Mouse (Mus musculus) CH12.LX (cell line): Measurements from ENCODE around the gene Sf3a1. TPM values are rescaled to one million over a fixed set of nuclear protein-coding genes. Genes with fewer than 3 reads are reported as not detected.
A peak's percentile ranks its signal among the peaks of the same experiment; 100 is the strongest.

Source experiments
- DNase-seq: peaks from one replicate; pipeline ENCODE4 v3.0.0-alpha.2; 2013; ENCODE audit errors: extremely low read depth
- H3K27ac ChIP-seq: 2 replicates; pipeline ENCODE4 v1.5.1; 2012; ENCODE audit warnings: low read depth, mild to moderate bottlenecking, control low read depth, moderate library complexity; ENCODE audit not compliant: insufficient read depth
- H3K27me3 ChIP-seq: replicated peaks from 2 replicates; pipeline ENCODE3; 2012; ENCODE audit warnings: inconsistent platforms
- H3K36me3 ChIP-seq, 2 experiments: replicated peaks in 1 of 2; 2 replicates each; pipeline versions ENCODE3 to v1.6.1; 2012; ENCODE audit warnings: inconsistent platforms in 1 of 2, low read length in 1 of 2, mild to moderate bottlenecking in 1 of 2, mixed read lengths in 1 of 2, moderate library complexity in 1 of 2; ENCODE audit not compliant: control insufficient read depth in 1 of 2, insufficient read depth in 1 of 2
- H3K4me1 ChIP-seq, 2 experiments: 2 replicates each; pipeline ENCODE4 v1.6.1; 2012; ENCODE audit warnings: inconsistent platforms in 1 of 2, moderate library complexity in 1 of 2; ENCODE audit not compliant: insufficient read depth in 2 of 2, control insufficient read depth in 1 of 2
- H3K4me2 ChIP-seq: 2 replicates; pipeline ENCODE4 v1.6.1; 2012; ENCODE audit warnings: low read depth, mild to moderate bottlenecking, control low read depth; ENCODE audit not compliant: poor library complexity, insufficient read depth, severe bottlenecking
- H3K4me3 ChIP-seq, 3 experiments: fragments of 150-350 bp in 1 of 3; sonication (generic) in 1 of 3; replicated peaks in 1 of 3; 2 replicates each; pipeline versions ENCODE3 to v1.5.1; 2011 to 2012; ENCODE audit warnings: low read depth in 2 of 3, low read length in 2 of 3, mild to moderate bottlenecking in 2 of 3, moderate library complexity in 2 of 3, control low read depth in 1 of 3, improper control_type of control experiment in 1 of 3, inconsistent platforms in 1 of 3, mixed read lengths in 1 of 3; ENCODE audit not compliant: poor library complexity in 1 of 3
- H3K79me2 ChIP-seq: replicated peaks from 2 replicates; pipeline ENCODE4 v1.6.1; 2012; ENCODE audit warnings: mild to moderate bottlenecking, moderate library complexity; ENCODE audit not compliant: control insufficient read depth, poor library complexity, insufficient read depth, severe bottlenecking; ENCODE audit errors: extremely low read depth
- H3K9ac ChIP-seq: 2 replicates; pipeline ENCODE4 v1.6.1; 2012; ENCODE audit warnings: low read depth, mild to moderate bottlenecking, control low read depth, moderate library complexity; ENCODE audit not compliant: insufficient read depth
- H3K9me3 ChIP-seq: replicated peaks from 2 replicates; pipeline ENCODE3; 2012; ENCODE audit warnings: low read length, inconsistent platforms, mixed read lengths
- BHLHE40 ChIP-seq: IDR thresholded peaks from 2 replicates; pipeline ENCODE4 v1.6.1; 2011; ENCODE audit warnings: mild to moderate bottlenecking, low read depth, low read length, improper control_type of control experiment
- CHD1 ChIP-seq: IDR thresholded peaks from 2 replicates; pipeline ENCODE4 v1.6.1; 2012; ENCODE audit warnings: low read depth, low read length, improper control_type of control experiment, inconsistent platforms
- CHD2 ChIP-seq: IDR thresholded peaks from 2 replicates; pipeline ENCODE4 v1.6.1; 2011; ENCODE audit warnings: low read length, improper control_type of control experiment
- CTCF ChIP-seq, 2 experiments: IDR thresholded peaks in 1 of 2; conservative IDR thresholded peaks in 1 of 2; 2 replicates each; pipeline ENCODE4 v1.5.1; 2011 to 2012; ENCODE audit warnings: low read depth in 2 of 2, low read length in 2 of 2, improper control_type of control experiment in 1 of 2, inconsistent platforms in 1 of 2, mild to moderate bottlenecking in 1 of 2, moderate library complexity in 1 of 2
- E2F4 ChIP-seq: IDR thresholded peaks from 2 replicates; pipeline ENCODE4 v1.6.1; 2011; ENCODE audit warnings: low read depth, low read length, improper control_type of control experiment; ENCODE audit not compliant: insufficient replicate concordance
- ELF1 ChIP-seq: IDR thresholded peaks from 2 replicates; pipeline ENCODE4 v1.6.1; 2014; ENCODE audit warnings: low read depth, mild to moderate bottlenecking, inconsistent platforms, low read length, improper control_type of control experiment
- EP300 ChIP-seq: IDR thresholded peaks from 2 replicates; pipeline ENCODE4 v1.6.1; 2011; ENCODE audit warnings: low read length, improper control_type of control experiment
- ETS1 ChIP-seq: conservative IDR thresholded peaks from 2 replicates; pipeline ENCODE4 v1.6.1; 2012; ENCODE audit warnings: low read depth, mild to moderate bottlenecking, inconsistent platforms, low read length, improper control_type of control experiment, moderate library complexity
- GABPA ChIP-seq: IDR thresholded peaks from 2 replicates; pipeline ENCODE4 v1.6.1; 2012; ENCODE audit warnings: low read depth, low read length, improper control_type of control experiment, inconsistent platforms; ENCODE audit not compliant: insufficient replicate concordance
- HCFC1 ChIP-seq: IDR thresholded peaks from 2 replicates; pipeline ENCODE4 v1.6.1; 2012; ENCODE audit warnings: low read depth, mild to moderate bottlenecking, inconsistent platforms, low read length, improper control_type of control experiment
- IRF4 ChIP-seq: IDR thresholded peaks from 2 replicates; pipeline ENCODE4 v1.6.1; 2014; ENCODE audit warnings: low read depth, mild to moderate bottlenecking, inconsistent platforms, low read length, improper control_type of control experiment
- JUN ChIP-seq: IDR thresholded peaks from 2 replicates; pipeline ENCODE4 v1.6.1; 2011; ENCODE audit warnings: low read depth, mild to moderate bottlenecking, low read length, improper control_type of control experiment, moderate library complexity; ENCODE audit not compliant: insufficient read depth
- JUND ChIP-seq: conservative IDR thresholded peaks from 2 replicates; pipeline ENCODE4 v1.6.1; 2011; ENCODE audit warnings: low read depth, low read length, improper control_type of control experiment
- KAT2A ChIP-seq: IDR thresholded peaks from 2 replicates; pipeline ENCODE4 v1.6.1; 2012; ENCODE audit warnings: low read length, improper control_type of control experiment, inconsistent platforms; ENCODE audit not compliant: insufficient replicate concordance
- MAFK ChIP-seq: IDR thresholded peaks from 2 replicates; pipeline ENCODE4 v1.6.1; 2011; ENCODE audit warnings: low read length, improper control_type of control experiment; ENCODE audit not compliant: insufficient replicate concordance
- MAX ChIP-seq: IDR thresholded peaks from 2 replicates; pipeline ENCODE4 v1.6.1; 2011; ENCODE audit warnings: low read length, improper control_type of control experiment
- MAZ ChIP-seq: IDR thresholded peaks from 2 replicates; pipeline ENCODE4 v1.6.1; 2012; ENCODE audit warnings: low read depth, mild to moderate bottlenecking, inconsistent platforms, low read length, improper control_type of control experiment, moderate library complexity
- MEF2A ChIP-seq: IDR thresholded peaks from 2 replicates; pipeline ENCODE4 v1.6.1; 2014; ENCODE audit warnings: low read depth, mild to moderate bottlenecking, inconsistent platforms, low read length, improper control_type of control experiment, borderline replicate concordance
- MXI1 ChIP-seq: IDR thresholded peaks from 2 replicates; pipeline ENCODE4 v1.6.1; 2011; ENCODE audit warnings: mild to moderate bottlenecking, low read depth, low read length, improper control_type of control experiment
- MYC ChIP-seq: IDR thresholded peaks from 2 replicates; pipeline ENCODE4 v1.6.1; 2011; ENCODE audit warnings: low read depth, mild to moderate bottlenecking, improper control_type of control experiment, low read length
- NELFE ChIP-seq: IDR thresholded peaks from 2 replicates; pipeline ENCODE4 v1.6.1; 2011; ENCODE audit warnings: low read depth, low read length, improper control_type of control experiment
- NRF1 ChIP-seq: IDR thresholded peaks from 2 replicates; pipeline ENCODE4 v1.6.1; 2014; ENCODE audit warnings: low read depth, mild to moderate bottlenecking, inconsistent platforms, low read length, improper control_type of control experiment, moderate library complexity
- PAX5 ChIP-seq: IDR thresholded peaks from 2 replicates; pipeline ENCODE4 v1.6.1; 2012; ENCODE audit warnings: low read length, inconsistent platforms, mixed read lengths
- POLR2A ChIP-seq: IDR thresholded peaks from 2 replicates; pipeline ENCODE4 v1.6.1; 2011; ENCODE audit warnings: low read depth, mild to moderate bottlenecking, improper control_type of control experiment, low read length
- POLR2AphosphoS2 ChIP-seq: IDR thresholded peaks from 2 replicates; pipeline ENCODE4 v1.6.1; 2011; ENCODE audit warnings: low read depth, low read length, improper control_type of control experiment
- RAD21 ChIP-seq: IDR thresholded peaks from 2 replicates; pipeline ENCODE4 v1.6.1; 2011; ENCODE audit warnings: low read depth, mild to moderate bottlenecking, low read length, improper control_type of control experiment, moderate library complexity
- RCOR1 ChIP-seq: conservative IDR thresholded peaks from 2 replicates; pipeline ENCODE4 v1.6.1; 2012; ENCODE audit warnings: low read depth, mild to moderate bottlenecking, inconsistent platforms, low read length, improper control_type of control experiment
- SIN3A ChIP-seq: IDR thresholded peaks from 2 replicates; pipeline ENCODE4 v1.6.1; 2012; ENCODE audit warnings: low read length, improper control_type of control experiment, inconsistent platforms
- SMC3 ChIP-seq: IDR thresholded peaks from 2 replicates; pipeline ENCODE4 v1.6.1; 2011; ENCODE audit warnings: low read depth, low read length, improper control_type of control experiment
- TBP ChIP-seq: conservative IDR thresholded peaks from 2 replicates; pipeline ENCODE4 v1.6.1; 2011; ENCODE audit warnings: low read depth, low read length, improper control_type of control experiment
- TCF12 ChIP-seq: IDR thresholded peaks from 2 replicates; pipeline ENCODE4 v1.6.1; 2014; ENCODE audit warnings: low read depth, mild to moderate bottlenecking, inconsistent platforms, low read length, improper control_type of control experiment
- UBTF ChIP-seq: IDR thresholded peaks from 2 replicates; pipeline ENCODE4 v1.6.1; 2012; ENCODE audit warnings: low read depth, mild to moderate bottlenecking, inconsistent platforms, low read length, improper control_type of control experiment, moderate library complexity
- USF1 ChIP-seq: IDR thresholded peaks from 2 replicates; pipeline ENCODE4 v1.6.1; 2014; ENCODE audit warnings: low read depth, mild to moderate bottlenecking, inconsistent platforms, low read length, improper control_type of control experiment
- USF2 ChIP-seq: conservative IDR thresholded peaks from 2 replicates; pipeline ENCODE4 v1.6.1; 2011; ENCODE audit warnings: low read depth, low read length, improper control_type of control experiment
- ZC3H11A ChIP-seq: IDR thresholded peaks from 2 replicates; pipeline ENCODE4 v1.6.1; 2012; ENCODE audit warnings: low read depth, mild to moderate bottlenecking, inconsistent platforms, low read length, improper control_type of control experiment
- ZKSCAN1 ChIP-seq: IDR thresholded peaks from 2 replicates; pipeline ENCODE4 v1.6.1; 2012; ENCODE audit warnings: low read depth, inconsistent platforms, low read length, improper control_type of control experiment, borderline replicate concordance
- ZMIZ1 ChIP-seq: IDR thresholded peaks from 2 replicates; pipeline ENCODE4 v1.6.1; 2012; ENCODE audit warnings: low read depth, mild to moderate bottlenecking, inconsistent platforms, low read length, improper control_type of control experiment
- ZNF384 ChIP-seq: IDR thresholded peaks from 2 replicates; pipeline ENCODE4 v1.6.1; 2012; ENCODE audit warnings: low read depth, low read length, improper control_type of control experiment, inconsistent platforms
- dilution Hi-C: fragments of 300-500 bp; cut with MboI; formaldehyde crosslinking; loops from 2 replicates; pipeline ENCODE4 v1.14.3; 2020; ENCODE audit warnings: low sequenced_read_pairs; ENCODE audit not compliant: extremely low pct_unique_long_range_greater_than_20kb, extremely low pct_ligation_motif_present
- in situ Hi-C: fragments of 300-500 bp; cut with MboI; formaldehyde crosslinking; loops from 3 replicates; pipeline ENCODE4 v1.14.3; 2019; ENCODE audit warnings: low sequenced_read_pairs, low pct_ligation_motif_present, low pct_unique_long_range_greater_than_20kb, mixed read lengths
- polyA plus RNA-seq: library from polyadenylated mRNA; unstranded; fragments of >175 nt; gene quantifications from 2 replicates; pipeline ENCODE4 v1.2.1, GENCODE M21; 2012; ENCODE audit warnings: low read depth; ENCODE audit not compliant: insufficient read length
- total RNA-seq, 2 experiments: library from RNA; depleted of rRNA; stranded (reverse); fragments of 300-350 nt in 1 of 2; fragments of >200 nt in 1 of 2; gene quantifications; 2 replicates each; pipeline ENCODE4 v1.2.3; 2012 to 2014

The Sf3a1 gene
- total and polyA plus RNA-seq, 3 experiments: 29.5 to 97.6 (median 46.5) TPM

DNA sequence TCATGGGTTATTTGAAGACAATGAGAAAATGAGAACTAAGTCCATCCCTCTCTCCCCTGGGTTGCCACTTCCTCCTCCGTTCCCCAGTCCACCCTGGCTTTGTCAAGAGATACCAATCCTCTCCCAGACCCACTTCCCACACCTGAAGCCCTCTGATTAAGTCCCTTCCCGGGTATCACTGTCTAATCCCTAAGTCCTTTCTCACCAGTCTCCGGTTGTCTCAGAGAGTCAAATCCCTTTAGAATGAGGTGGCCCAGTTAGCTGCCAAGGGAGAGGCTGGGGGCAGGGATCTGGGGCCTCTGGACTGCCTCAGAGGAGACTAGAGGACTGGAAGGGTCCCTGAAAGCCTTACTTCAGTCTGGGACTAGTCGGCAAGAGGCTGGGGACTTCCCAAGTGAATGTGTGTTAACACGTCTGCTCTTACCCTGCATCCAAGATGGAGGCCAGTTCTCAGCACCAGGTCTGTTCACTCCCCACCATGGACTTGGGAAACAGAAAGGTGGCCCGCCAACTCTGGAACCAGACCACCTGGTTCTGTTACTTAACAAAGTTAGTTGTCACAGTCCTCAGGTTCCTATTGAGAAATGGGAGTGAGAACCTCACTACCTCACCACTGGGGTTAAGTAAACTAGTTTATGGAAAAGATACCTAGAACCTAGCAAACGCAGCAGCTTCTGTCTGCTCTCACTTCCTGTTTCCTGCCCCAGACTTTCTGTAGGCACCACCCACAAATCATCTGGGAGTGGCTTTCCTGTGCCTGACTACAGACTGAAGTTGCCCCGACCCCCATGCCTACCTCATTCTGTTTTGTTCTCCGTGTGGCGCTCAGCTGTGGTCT is 37.2 kb upstream of the Sf3a1 start, which contains the start of gene Sec14l2:
Gene Sec14l2, minus strand, starts transcription at position 674 of the 838 bp plus-strand sequence.
- Histone ChIP-seq H3K9ac (peak within 1 kb of the TSS; percentile 95), H3K9me3 (peaks cover 22% of the 10 kb centered on the region), H3K79me2 (no peaks in the 10 kb centered on the region), H3K36me3 (peaks cover 4 to 34% of the 10 kb centered on the region in 2 experiments), H3K4me2 (peak within 1 kb of the TSS; percentile 21), H3K27me3 (no peaks in the 10 kb centered on the region), H3K27ac (peak within 1 kb of the TSS; percentile 88), H3K4me1 (peaks cover 8 to 24% of the 10 kb centered on the region in 2 experiments), H3K4me3 (peak within 1 kb of the TSS; percentile 58 to 79 (median 66))
- no peak for TF ChIP-seq JUN
- TF ChIP-seq MAFK: 0 out of 2 replicates have a peak, but pooled peaks have one; percentile 21
- peak; percentile 34; the same call in 1 of the 2 replicates for TF ChIP-seq MEF2A
- peak; percentile 91 for TF ChIP-seq SIN3A
- TF ChIP-seq CHD1: 0 out of 2 replicates have a peak, but pooled peaks have one; percentile 10
- TF ChIP-seq GABPA: no peak
- no peak for TF ChIP-seq CTCF (conservative IDR thresholded peaks at IDR 0.05 in 1 of 2, IDR thresholded peaks at IDR 0.05 in 1 of 2; ENCODE audit: low read depth in 2 of 2, low read length in 2 of 2)
- TF ChIP-seq ZMIZ1: peak; percentile 92
- TF ChIP-seq POLR2AphosphoS2: peak; percentile 92
- peak; percentile 73 for TF ChIP-seq HCFC1
- TF ChIP-seq ZNF384: no peak
- TF ChIP-seq MAX: no peak
- TF ChIP-seq SMC3: no peak
- peak; percentile 58 for TF ChIP-seq IRF4
- TF ChIP-seq UBTF: no peak; the same call in 1 of the 2 replicates
- TF ChIP-seq MAZ: peak; percentile 31; the same call in 1 of the 2 replicates
- TF ChIP-seq CHD2: peak; percentile 37; the same call in 1 of the 2 replicates
- TF ChIP-seq TBP: peak; percentile 97
- 0 out of 2 replicates have a peak, but pooled peaks have one; percentile 27 for TF ChIP-seq EP300
- TF ChIP-seq NELFE: peak; percentile 92
- no peak for TF ChIP-seq BHLHE40
- no peak for TF ChIP-seq USF2
- no peak for TF ChIP-seq RAD21
- no peak; the same call in 1 of the 2 replicates for TF ChIP-seq RCOR1
- TF ChIP-seq MYC: peak; percentile 51; the same call in 1 of the 2 replicates
- TF ChIP-seq ELF1: peak; percentile 99
- no peak for TF ChIP-seq USF1
- TF ChIP-seq NRF1: peak; percentile 54; the same call in 1 of the 2 replicates
- no peak for TF ChIP-seq PAX5
- TF ChIP-seq ETS1: no peak; the same call in none of the 2 replicates
- peak; percentile 73 for TF ChIP-seq MXI1
- TF ChIP-seq JUND: 0 out of 2 replicates have a peak, but pooled peaks have one; percentile 30
- TF ChIP-seq KAT2A: peak; percentile 58; the same call in 1 of the 2 replicates
- TF ChIP-seq ZKSCAN1: no peak
- no peak for TF ChIP-seq ZC3H11A
- TF ChIP-seq E2F4: no peak
- TF ChIP-seq POLR2A: peak; percentile 97
- peak; percentile 86 for TF ChIP-seq TCF12
- dilution Hi-C loops: no loop called here
- in situ Hi-C loops: no loop called here
- DNase-seq: peak; percentile 95
